Mouse (Mus musculus): ENCODE measurements around the gene Amotl2. TPM values are rescaled to one million over a fixed set of nuclear protein-coding genes. Genes with fewer than 3 reads are reported as not detected.

Amotl2 gene
- total RNA-seq (2022): 10 to 100 TPM; 56.7 to 80.1 (median 58.6) TPM

- no peak for DNase-seq (ENCODE audit: low spot score)
Measured at GRCm38 (mm10) chr9:102716481-102717163, at the start of gene Amotl2. TSS of gene Amotl2 (plus strand) at chr9:102716672.

- DNase-seq (ENCODE audit: low spot score): no peak
Measured at GRCm38 (mm10) chr9:102668115-102668514, 48.4 kb upstream of the Amotl2 start.

- DNase-seq (ENCODE audit: low spot score): no peak
Measured at GRCm38 (mm10) chr9:102668906-102669305, 47.6 kb upstream of the Amotl2 start.

- DNase-seq (ENCODE audit: low spot score): no peak
Measured at GRCm38 (mm10) chr9:102673381-102673780, 43.1 kb upstream of the Amotl2 start.

- no peak for DNase-seq (ENCODE audit: low spot score)
Measured at GRCm38 (mm10) chr9:102675922-102676321, 40.5 kb upstream of the Amotl2 start.

GRCm38 (mm10) chr9:102681470-102681869 is 35.0 kb upstream of the Amotl2 start:
- DNase-seq (ENCODE audit: low spot score): no peak

GRCm38 (mm10) chr9:102687943-102688342 is 28.5 kb upstream of the Amotl2 start:
- no peak for DNase-seq (ENCODE audit: low spot score)

- no peak for DNase-seq (ENCODE audit: low spot score)
Measured at GRCm38 (mm10) chr9:102689406-102689939, 27.0 kb upstream of the Amotl2 start.

- DNase-seq (ENCODE audit: low spot score): no peak
Measured at GRCm38 (mm10) chr9:102689940-102690642, 26.4 kb upstream of the Amotl2 start.

- DNase-seq (ENCODE audit: low spot score): no peak
Measured at GRCm38 (mm10) chr9:102690891-102691290, 25.6 kb upstream of the Amotl2 start.

GRCm38 (mm10) chr9:102692564-102693475 is 23.7 kb upstream of the Amotl2 start:
- DNase-seq (ENCODE audit: low spot score): peak; percentile 38

- no peak for DNase-seq (ENCODE audit: low spot score)
Measured at GRCm38 (mm10) chr9:102701042-102701441, 15.4 kb upstream of the Amotl2 start.

- peak; percentile 69 for DNase-seq (ENCODE audit: low spot score)
Measured at GRCm38 (mm10) chr9:102709504-102710135, 6.9 kb upstream of the Amotl2 start.

- no peak for DNase-seq (ENCODE audit: low spot score)
Measured at GRCm38 (mm10) chr9:102710520-102710919, 6.0 kb upstream of the Amotl2 start.

- DNase-seq (ENCODE audit: low spot score): no peak
Measured at GRCm38 (mm10) chr9:102713797-102714196, 2.7 kb upstream of the Amotl2 start.

GRCm38 (mm10) chr9:102714893-102715505 is 1.5 kb upstream of the Amotl2 start:
- no peak for DNase-seq (ENCODE audit: low spot score)

- DNase-seq (ENCODE audit: low spot score): no peak
Measured at GRCm38 (mm10) chr9:102715506-102715900, 969 bp upstream of the Amotl2 start.

- peak; percentile 93 for DNase-seq (ENCODE audit: low spot score)
Measured at GRCm38 (mm10) chr9:102717164-102717885, 853 bp downstream of the Amotl2 start.

- peak; percentile 93 for DNase-seq (ENCODE audit: low spot score)
Measured at GRCm38 (mm10) chr9:102717886-102718643, 1.6 kb downstream of the Amotl2 start.

Measured in heart, adult 8-10 months (tissue).